Mouse (Mus musculus) right cerebral cortex, postnatal 14 days (tissue): ENCODE data around the gene Garem2.

ENCODE experiments used
- DNase-seq: peaks from one replicate; pipeline ENCODE4 v3.0.0; 2022

Garem2 gene

DNA sequence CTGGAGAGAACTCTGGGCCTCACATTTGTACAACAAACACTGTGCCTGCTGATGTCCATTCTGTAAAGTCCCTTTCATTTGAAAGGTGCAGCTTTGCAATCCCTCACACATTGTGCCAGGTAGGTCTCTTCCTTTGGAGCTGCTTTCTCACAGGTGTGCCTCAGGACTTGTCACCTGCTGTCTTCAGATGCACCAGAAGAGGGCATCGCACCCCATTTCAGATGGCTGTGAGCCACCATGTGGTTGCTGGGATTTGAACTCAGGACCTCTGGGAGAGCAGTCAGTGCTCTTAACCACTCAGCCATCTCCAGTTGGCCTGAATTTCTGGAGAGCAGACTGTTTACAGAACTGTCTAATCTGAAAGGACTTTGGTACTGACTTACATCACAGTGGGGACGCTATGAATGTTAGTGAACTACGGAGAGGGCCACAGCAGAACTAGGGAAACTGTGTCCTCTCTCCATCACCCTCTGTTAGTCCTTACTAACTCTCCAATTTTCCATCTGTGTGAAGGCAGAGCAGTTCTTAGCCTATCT lies 7.6 kb downstream of the Garem2 start:
- DNase-seq: no peak

DNA sequence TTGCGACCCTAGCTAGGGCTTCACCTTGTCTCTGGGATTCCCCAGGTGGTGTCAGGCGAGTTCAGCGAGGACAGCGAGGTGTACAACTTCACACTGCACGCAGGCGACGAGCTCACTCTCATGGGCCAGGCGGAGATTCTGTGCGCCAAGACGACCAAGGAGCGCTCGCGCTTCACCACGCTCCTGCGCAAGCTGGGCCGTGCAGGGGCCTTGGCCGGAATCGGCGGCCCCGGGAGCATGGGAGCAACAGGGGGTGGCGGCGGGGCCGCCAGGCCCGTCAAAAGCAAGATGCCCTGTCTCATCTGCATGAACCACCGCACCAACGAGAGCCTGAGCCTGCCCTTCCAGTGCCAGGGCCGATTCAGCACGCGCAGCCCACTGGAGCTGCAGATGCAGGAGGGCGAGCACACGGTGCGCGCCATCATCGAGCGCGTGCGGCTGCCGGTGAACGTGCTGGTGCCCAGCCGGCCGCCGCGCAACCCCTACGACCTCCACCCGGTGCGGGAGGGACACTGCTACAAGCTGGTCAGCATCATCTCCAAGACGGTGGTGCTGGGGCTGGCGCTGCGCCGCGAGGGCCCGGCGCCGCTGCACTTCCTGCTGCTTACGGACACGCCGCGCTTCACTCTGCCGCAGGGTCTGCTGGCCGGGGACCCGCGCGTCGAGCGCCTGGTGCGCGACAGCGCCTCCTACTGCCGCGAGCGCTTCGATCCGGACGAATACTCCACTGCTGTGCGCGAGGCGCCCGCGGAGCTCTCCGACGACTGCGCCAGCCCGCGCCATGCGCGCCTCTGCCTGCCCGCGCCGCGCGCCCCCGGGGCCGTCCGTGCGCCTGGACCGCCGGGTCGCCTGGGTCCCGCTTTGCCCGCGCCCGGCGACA lies 9.2 kb downstream of the Garem2 start:
- peak; percentile 82 for DNase-seq

DNA sequence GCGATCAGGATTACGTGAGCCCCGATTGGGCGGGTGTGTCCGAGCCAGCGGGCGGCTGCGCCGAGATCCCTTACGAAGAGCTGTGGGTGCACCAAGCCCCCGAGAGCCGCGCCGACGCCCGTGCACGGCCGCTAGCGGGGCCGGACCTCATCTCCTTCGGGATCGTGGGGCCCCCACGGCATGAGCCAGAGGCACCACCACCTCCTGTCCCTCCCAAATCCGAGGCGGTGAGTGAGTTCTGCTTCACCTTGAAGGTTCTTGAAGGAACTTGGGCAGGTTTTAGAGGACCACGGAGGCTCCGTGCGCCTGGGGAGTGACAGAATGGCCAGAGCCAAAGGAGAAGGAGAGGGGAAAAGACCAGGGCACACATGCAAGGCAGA lies 9.8 kb downstream of the Garem2 start:
- no peak for DNase-seq

DNA sequence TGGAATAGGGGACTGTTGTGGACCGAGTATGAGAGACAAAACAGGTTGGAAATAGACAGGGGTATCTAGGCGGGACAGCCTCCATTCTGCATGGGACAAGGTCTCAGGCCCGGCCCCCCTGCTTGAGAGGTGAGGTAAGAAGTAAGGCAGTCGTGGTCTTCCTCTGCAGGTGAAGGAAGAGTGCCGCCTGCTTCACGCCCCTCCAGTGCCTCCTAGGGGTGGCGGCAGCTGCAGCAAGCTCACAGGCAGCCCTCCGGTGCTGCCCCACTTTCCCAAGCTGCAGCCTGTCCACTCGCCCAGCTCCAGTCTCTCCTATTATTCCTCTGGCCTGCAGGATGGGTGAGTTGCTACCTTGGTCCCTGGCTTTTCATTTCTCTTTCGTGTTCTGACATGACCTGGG lies 10.8 kb downstream of the Garem2 start:
- no peak for DNase-seq

DNA sequence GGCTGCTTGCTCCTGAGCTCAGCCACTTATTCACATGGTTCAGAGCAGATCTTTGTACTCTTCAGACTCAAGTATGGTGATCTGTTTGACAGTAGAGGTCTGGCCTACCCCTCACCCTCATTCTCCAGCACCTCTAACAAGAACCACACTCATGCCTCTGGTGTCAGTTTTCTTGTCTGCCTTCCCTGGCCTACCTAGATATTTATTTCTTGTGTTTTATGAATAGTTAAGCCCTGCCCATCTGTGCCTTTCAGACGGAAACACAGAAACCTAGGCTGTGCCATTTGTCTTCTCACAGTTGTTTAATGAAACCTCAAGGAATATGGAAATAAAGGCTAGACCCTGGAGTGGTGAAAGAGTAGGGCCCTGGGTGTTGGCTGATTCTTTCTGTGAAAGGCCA lies 13.1 kb downstream of the Garem2 start:
- no peak for DNase-seq

DNA sequence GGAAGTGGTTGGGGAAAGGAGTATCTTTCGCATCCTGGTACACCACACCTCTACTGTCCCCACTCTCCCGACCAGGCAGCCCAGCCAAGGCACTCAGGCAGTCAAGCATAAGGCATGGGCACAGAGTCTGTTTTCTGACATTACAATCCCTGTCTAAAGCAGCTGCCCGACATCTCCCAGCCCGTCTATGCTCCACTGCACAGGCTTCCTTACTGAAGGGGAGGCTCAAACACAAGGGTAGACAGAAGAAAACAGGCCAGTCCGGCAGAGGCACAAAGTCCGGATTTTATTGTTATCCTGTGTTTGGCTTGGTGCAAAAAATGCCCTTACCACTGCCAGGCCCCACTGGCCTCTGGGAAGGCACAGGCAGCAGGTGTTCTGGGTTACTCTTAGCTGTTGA lies 14.2 kb downstream of the Garem2 start:
- DNase-seq: no peak

DNA sequence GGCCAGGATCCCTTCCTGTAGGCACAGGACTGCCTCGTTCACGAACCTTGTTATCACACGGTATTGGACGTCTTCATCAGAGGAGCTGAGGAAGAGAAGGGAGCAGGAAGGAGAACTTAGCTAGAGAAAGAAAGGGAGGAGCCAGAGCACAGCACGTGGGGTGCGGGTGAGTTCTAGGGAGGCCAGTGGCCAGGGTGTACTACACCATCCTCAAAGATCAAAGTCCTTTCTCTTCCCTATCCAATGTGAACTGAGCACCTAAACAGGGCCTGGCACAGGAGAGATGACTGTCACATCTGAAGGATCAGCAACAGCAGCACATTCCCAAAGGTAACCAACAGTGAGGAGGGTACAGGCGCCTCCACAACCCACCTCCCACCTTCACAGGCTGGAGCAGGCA lies 15.1 kb downstream of the Garem2 start:
- no peak for DNase-seq

DNA sequence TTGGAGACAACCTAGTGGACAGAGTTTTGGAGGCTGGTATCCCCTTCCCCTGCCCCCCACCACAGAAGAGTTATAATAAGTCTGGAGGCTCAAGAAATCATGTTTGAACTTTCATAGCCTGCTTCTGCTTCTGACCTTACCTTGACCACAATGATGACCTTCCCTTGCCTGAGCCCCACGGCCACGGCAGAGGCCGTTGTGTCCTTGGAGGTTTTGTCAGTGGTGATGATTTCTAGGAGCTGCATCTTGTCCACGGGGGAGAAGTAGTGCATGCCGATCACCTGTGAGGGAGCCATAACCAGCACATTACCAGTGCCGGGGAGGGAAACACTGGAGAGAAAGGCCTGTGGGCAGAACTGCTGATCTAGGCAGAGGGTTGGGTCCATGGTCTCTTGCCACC lies 17.5 kb downstream of the Garem2 start:
- DNase-seq: no peak

DNA sequence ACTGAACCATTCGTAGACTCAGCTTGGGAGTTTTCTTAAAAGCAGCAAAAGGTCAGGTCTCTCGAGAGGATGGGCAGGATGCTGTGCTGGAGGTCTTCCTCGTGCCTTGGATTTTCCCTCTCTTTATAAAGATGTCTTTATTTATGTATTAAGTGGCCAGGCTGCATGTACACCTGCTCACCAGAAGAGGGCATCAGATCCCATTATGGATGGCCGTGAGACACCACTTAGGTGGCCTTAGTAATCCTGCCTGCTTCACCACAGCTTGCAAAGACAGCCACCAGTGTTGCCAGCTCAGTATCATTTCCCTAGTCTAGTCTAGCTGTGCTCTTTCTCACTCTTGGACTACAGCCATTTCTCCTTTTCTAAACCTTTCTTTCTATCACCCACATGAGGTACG lies 20.6 kb downstream of the Garem2 start:
- no peak for DNase-seq

DNA sequence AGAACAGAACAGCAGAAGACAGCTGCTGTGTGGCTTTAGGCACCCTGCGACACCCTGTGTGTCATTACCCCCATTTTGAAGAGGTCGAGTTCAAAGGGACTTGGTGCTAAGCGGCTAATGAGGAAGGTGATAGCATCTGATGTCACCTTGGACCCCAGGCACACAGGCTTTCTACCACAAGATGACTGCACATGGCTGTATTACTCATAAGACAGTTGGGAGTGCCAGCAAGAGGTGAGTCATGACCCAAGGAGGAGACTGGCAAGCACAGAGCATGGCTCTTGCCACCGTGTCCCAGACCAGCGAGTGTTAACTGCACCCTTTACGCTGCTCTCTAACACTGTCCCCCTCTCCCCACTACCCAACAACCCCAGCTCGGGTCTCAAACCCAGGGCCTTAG lies 21.8 kb downstream of the Garem2 start:
- no peak for DNase-seq

DNA sequence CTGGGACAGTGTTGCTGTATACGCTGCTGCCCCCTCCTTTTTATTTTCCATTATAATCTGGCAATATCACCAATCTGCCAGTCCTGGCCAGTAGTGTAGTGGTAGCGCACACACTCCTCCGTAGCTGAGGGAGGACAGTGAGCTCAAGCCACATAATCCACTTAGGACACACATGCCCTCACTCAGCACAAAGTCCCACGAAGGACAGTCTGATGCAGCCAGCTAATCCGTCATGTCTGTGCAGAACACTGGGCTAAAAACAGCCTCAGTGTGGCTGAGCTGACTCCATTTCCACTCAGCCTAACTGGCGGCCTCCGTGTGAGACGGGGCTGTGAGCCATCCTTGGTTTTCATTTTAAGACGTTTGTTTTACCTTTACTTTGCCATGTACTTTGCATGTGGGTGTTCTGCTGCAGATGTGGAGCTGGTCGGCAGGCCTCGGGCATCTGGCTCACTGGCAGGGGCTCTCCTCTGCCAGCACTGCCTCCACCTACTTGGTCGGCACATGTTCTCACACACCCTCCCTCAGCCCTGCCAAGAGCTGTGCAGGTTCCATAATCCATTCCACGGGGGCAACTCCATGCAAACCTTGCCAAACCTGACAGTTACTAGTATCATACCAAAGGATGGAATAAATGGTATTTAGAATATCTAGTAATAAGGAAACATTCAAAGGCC lies 23.1 kb downstream of the Garem2 start:
- no peak for DNase-seq

DNA sequence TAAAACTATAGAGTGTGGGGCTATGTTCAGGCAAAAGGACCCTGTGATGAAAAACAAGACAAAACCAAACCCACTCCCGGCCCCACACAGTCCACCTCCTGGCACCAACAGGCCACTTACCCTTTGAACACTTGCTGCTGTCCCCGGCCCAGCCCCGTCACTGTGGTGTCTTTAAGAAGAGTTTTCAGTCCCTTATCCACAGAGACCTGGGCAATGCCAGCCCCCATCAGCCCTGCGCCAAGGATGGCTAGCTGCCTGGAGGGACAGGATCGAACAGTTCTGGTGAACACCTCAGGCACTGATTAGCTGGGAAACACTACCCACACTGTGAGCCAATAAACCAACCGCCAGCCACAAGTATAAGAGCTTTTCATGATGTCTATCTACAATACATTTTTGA lies 23.7 kb downstream of the Garem2 start:
- DNase-seq: no peak

DNA sequence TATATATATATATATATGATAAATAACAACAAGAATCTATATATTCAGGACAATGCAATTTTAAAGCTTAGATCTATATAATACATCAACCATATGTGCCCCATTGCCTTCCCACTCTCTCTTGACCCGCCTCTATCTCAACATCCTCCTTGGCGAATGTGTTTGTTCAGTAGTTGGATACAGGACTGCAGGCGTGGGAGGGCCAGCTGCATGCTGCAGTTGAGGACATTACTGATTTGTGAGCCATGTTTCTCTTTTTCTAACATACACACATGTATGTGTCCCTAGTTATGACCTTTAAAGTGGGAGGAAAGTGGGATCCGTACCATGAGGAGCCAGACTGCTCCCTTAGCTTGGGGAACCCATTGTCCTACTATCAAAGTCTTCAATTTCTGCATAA lies 26.3 kb downstream of the Garem2 start:
- no peak for DNase-seq

DNA sequence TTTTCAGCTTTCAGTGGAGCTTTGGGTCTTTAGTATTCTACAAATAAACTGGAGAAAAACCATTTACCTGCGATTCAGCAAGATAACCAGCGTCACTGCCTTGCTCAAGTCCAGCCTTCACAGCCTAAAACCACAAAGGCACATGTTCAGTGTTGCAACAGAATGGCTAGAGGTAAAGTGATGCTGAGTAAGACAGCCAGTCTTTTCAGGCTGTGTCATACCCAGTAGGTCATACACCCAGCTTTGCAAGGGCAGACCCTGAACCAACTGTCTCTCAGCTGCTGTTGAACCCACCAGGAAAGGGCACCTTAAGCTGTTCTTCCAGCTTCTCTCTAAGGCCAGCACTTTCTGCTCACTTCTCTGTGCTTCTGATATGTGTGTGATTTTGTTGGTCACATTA lies 27.2 kb downstream of the Garem2 start:
- no peak for DNase-seq

DNA sequence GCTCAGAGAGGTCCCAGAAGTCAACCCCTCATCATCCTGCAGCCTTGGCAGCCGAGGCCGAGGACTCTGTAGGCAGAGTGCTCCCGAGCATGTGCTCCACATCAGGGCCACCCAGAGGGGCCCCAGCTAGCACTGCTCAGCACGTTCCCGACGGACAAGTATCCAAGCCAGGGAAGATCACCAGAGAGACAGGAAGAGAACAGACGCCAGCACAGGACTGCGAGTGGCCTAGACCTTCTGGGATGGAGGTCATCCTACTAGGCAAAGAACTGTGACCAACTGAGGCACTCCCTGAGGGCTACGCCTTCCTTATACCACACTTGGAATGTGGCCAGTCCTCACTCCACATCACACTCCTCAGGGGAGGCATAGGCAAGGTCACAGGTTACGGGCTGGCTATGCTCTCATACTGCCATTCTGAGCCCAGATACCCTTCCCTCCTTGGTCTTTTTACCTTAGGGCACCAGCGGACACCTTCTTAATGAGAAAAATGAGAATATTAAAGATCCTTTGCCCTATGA lies 30.8 kb downstream of the Garem2 start:
- no peak for DNase-seq

DNA sequence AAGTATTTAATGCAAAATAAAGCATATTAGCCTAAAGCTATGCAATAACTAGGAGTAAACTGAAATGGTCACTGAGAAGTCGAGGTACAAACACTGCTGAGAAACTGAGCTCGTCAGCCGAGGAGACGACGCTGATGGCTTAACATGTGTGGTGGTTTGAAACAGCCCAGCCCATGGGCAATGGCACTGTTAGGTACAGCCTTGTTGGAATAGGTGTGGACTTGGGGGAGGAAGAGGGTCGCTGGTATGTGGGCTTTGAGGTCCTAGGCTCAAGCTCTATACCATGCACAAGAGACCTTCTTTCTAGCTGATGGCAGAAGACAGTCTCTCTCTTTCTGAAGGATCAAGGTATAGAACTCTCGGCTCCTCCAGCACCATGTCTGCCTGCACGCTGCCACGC lies 32.3 kb downstream of the Garem2 start:
- DNase-seq: no peak

DNA sequence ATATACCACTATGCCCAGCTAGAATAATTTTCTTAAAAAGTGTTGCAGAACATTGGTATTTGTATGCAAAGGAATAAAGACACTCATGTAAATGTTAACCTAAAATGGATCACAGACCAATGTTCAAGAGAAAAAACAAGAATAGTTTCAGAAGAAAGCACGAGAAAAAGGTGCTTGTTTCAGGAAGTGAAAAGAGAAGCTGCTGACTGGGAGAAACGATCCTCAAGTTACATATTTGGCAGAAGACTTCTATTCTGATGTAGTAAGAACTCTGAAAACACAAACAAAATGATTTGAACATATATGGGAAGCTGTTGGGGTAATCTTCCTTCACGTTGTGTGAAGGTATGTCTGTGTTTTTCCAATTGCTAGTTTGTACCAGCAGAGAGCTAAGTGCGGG lies 33.2 kb downstream of the Garem2 start:
- DNase-seq: no peak

DNA sequence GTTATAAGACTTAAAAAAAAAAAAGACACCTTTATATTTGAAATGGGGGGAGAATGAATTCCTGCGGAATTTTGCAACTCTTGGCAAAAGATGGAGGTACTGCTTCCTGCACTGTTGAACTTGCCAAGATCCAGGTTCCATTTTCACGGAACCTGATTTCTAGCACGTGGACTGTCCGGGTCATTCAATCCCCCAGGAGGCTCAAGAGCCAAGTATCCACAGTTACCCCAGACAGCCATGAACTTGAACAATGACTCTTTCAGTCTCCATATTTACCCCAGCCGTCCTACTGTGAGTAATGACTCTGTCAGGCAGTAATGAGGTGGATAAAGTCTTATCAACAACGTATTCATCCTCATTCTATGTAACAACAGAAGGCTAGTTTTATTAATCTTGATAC lies 41.6 kb downstream of the Garem2 start:
- DNase-seq: no peak

DNA sequence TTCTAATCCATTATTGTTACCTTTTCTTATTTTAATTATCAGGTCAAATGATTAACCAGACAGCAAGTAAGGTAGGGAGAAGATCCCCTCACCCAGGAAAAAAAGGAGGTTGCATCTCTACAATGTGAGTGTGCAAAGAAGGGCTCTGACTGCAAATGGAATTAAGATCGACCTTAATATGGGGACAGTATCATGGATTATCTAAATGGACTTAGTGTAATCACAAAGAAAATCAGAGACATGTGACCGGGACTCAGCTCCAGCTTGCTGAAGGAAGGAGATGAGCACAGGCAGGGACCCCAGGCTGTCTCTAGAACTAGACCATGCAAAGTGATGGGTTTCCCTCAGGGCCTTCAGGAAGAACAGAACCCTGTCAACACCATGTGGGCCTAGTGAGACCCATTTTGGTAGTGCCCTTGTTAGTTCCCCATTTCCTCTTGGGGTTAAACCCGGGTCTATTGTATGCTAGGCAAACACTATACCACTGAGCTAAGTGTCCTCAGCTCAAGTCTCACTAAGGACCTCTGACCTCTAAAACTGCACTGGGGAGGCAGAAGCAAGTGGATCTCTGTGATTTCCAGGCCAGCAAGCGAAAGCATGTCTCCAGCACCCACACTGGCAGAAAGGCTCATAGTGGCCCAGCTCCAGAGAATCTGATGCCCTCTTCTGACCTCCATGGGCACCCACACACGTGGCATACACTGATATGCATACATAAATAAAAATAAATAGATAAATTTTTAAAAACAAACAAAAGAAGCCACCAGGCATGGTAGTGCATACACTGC lies 43.4 kb downstream of the Garem2 start:
- DNase-seq: no peak

DNA sequence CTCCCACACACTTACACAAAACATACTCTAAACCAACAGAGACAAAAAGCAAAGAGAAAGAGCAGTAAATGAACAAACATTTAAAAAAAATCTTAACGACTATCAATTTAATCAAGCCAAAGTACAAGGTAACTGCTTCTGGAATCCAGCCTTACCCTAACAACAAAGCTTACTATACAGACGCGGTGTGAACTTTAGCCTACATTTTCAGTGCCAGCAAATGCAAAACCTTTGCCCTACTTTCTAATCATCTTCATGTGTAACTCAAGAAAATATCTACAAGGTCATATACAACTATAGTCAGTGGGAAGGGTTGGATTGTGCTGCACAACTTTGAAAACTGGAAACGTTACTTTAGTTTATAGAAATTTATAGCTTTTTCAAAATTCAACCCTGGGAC lies 47.0 kb downstream of the Garem2 start:
- DNase-seq: no peak

DNA sequence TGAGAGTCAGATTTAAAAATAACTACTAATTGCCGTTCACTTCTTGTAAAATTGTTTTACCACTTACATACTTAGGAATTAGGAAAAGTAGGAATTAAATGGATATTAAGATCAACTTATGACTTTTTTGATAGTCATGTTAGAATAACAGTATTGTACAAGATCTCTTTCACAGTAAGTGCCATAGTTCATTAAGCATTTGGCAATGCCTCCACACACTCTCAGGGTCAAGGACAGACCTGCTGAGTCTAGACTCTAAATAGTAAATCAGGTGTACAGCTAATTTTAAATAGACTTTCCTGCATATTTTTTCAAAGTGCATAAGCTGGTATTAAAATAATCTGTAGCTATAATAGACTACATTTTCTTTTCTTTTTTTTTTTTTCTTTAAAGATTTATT lies 47.5 kb downstream of the Garem2 start:
- DNase-seq: no peak

DNA sequence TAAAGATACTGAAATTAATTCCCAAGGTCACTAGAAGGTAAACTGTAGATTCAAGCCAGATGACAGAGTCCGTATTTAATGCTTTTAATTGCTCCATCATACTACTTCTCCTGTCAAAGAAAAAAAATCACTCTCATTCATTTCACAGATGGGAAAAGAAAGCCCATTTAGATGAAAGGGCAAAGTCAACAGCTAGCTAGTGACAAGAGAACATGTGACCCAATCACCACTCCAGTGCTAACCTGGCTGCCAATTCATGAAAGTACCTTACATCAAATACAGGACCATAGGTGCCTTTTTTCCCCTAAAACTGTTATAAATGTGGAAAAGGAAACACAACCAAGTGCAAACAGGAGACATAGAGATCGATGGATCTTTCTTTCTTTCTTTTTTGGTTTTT lies 48.3 kb downstream of the Garem2 start:
- DNase-seq: no peak

DNA sequence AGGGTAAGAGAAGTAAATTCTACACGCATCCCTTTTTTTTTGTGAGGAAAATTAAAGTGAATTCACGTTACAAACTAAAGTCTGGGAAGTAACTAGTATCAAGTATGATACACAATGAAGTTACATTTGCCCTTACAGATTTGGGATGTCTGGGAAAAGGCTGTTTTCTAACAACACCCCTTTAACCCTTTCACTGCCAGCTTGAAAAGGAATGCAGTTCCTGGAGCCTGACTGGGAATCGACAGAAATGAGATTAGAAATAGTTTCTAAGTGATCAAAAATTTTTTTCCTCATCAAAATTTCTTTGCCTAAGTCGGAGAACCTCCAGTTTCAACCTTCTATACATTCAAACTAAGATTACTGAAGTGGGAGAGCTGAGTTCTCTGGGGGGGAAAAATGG lies 49.1 kb downstream of the Garem2 start:
- DNase-seq: no peak
